Mouse (Mus musculus): Measurements from ENCODE around the gene Acot2. TPM values are rescaled to one million over a fixed set of nuclear protein-coding genes. Genes with fewer than 3 reads are reported as not detected.
"Not testable (repeated sequence)": the region's sequence is repeated elsewhere in the genome, so short reads cannot be mapped to it uniquely, and the experiment has no call there.

Gene Acot2
- polyA plus RNA-seq, 1 experiment from 2014 or later, result 21.1 TPM

- H3K4me2 ChIP-seq (replicated peaks), result no peak overlapping the region
- H3K4me1 ChIP-seq, result no peaks in the 10 kb centered on the region
- no peak overlapping the region for H3K4me3 ChIP-seq
- ATAC-seq (ENCODE audit: low FRiP score, low read depth), result no peak
- H3K27ac ChIP-seq, result no peak overlapping the region
- no peaks in the 10 kb centered on the region for H3K27me3 ChIP-seq
- WGBS, result 71% methylated on average over 9 of the region's 9 CpGs
- no peaks in the 10 kb centered on the region for H3K9me3 ChIP-seq
- no peak overlapping the region for H3K9ac ChIP-seq
- 0 out of 2 replicates have a peak, but pooled peaks cover 6% of the 10 kb centered on the region for H3K36me3 ChIP-seq
These were observed 35.5 kb downstream of the Acot2 start for GRCm38 (mm10) chr12:84023052-84023745.

- no peaks in the 10 kb centered on the region for H3K9me3 ChIP-seq
- H3K4me3 ChIP-seq, result no peak overlapping the region
- 81% methylated on average over 7 of the region's 7 CpGs for WGBS
- no peak for ATAC-seq (ENCODE audit: low FRiP score, low read depth)
- H3K27me3 ChIP-seq, result no peaks in the 10 kb centered on the region
- H3K4me2 ChIP-seq (replicated peaks), result no peak overlapping the region
- no peak overlapping the region for H3K9ac ChIP-seq
- no peaks in the 10 kb centered on the region for H3K36me3 ChIP-seq
- H3K27ac ChIP-seq, result no peak overlapping the region
- no peaks in the 10 kb centered on the region for H3K4me1 ChIP-seq
These were observed 38.2 kb downstream of the Acot2 start for GRCm38 (mm10) chr12:84025888-84026287.

GRCm38 (mm10) chr12:84028328-84028727, 40.7 kb downstream of the Acot2 start:
- H3K27ac ChIP-seq; H3K4me2 ChIP-seq (replicated peaks); H3K4me3 ChIP-seq; H3K9ac ChIP-seq; H3K36me3 ChIP-seq; H3K27me3 ChIP-seq; H3K9me3 ChIP-seq; H3K4me1 ChIP-seq; ATAC-seq (ENCODE audit: low FRiP score, low read depth): not testable (repeated sequence)
- WGBS, result 69% methylated on average over 3 of the region's 3 CpGs

DNA sequence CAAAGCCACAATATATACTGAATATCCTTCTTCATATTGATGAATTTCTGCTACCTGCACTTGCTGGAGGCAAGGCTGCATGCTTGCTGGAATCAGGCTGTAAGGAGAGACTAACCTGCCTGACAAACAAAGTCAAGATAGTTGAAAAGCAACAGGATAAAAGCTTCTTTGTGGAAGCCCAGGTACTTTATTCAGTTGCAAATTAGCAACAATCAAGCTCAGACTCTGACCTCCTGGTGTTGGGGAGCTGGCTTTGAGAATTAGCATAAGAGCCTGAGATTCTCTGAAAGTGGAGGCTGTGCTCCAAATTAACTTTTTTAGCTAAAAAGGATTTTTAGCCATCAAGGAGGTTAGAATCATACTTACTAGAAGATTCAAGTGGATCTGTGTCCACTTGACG, 41.4 kb downstream of the Acot2 start:
- not testable (repeated sequence) for H3K4me2 ChIP-seq (replicated peaks); H3K27me3 ChIP-seq; ATAC-seq (ENCODE audit: low FRiP score, low read depth); H3K27ac ChIP-seq; H3K9ac ChIP-seq; H3K4me1 ChIP-seq; H3K36me3 ChIP-seq; H3K9me3 ChIP-seq; H3K4me3 ChIP-seq
- WGBS, result 93% methylated on average over 1 of the region's 1 CpGs

DNA sequence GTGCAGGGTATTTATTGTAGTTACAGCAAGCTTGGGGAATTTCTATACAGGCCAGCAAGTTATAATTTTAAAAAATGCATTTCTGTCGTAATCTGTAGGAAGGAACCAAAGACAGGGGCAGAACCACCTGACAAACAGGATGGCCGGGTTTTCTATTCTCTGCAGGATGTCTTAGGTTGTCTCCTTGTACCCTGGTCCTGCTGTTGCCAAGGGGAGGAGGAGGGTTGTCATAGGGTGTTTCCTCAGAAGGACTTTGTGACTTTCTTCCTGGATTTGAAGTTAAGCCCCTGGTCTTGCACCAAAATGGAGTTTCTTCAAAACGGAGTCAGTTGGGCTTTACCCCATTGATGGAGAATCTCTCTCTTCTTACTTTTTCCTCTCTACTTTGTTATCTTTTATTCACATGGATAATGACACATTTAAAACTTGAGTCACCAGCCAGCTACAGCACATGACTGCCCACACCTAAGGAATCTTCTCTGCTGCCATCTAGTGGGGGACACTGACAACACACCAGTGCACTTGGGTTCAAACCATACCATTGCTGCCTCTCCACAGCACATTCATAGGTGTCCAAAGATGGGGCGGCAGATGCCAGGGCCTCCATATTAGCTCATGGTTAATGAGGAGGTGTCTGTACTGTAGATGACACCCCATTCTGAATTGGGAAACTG, 43.1 kb downstream of the Acot2 start:
- 73% methylated on average over 4 of the region's 4 CpGs for WGBS
- no peaks in the 10 kb centered on the region for H3K36me3 ChIP-seq
- no peak overlapping the region for H3K9ac ChIP-seq
- H3K27ac ChIP-seq, result no peak overlapping the region
- H3K4me1 ChIP-seq, result no peaks in the 10 kb centered on the region
- H3K9me3 ChIP-seq, result no peaks in the 10 kb centered on the region
- H3K27me3 ChIP-seq, result no peaks in the 10 kb centered on the region
- H3K4me2 ChIP-seq (replicated peaks), result no peak overlapping the region
- 0 out of 2 replicates have a peak, but pooled peaks have one; percentile 40 for ATAC-seq (ENCODE audit: low FRiP score, low read depth)
- H3K4me3 ChIP-seq, result no peak overlapping the region

DNA sequence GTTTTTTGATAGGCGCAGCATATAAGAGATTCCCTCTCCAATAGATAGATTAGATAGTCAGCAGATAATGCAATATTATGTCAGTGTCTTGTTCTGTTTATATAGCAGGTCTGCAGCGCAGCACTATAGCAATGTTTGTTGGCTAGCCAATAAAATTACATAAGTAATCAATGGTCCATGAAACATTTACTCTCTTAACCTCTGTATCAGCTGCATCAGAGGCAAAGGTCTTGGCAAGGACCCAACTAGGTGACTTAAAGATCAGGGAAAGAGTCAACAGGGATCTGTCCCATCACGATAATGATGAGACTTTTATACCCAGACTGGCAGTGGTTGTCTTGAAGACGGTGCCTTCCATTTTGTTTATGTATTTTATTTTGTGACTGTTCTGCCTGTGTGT, 45.2 kb downstream of the Acot2 start:
- Histone ChIP-seq H3K9ac (no peak overlapping the region), H3K27ac (no peak overlapping the region), H3K27me3 (0 out of 2 replicates have a peak, but pooled peaks cover 5% of the 10 kb centered on the region), H3K4me1 (no peaks in the 10 kb centered on the region), H3K4me2 (replicated peaks) (no peak overlapping the region), H3K9me3 (no peaks in the 10 kb centered on the region), H3K36me3 (no peaks in the 10 kb centered on the region), H3K4me3 (no peak overlapping the region)
- 91% methylated on average over 4 of the region's 4 CpGs for WGBS
- ATAC-seq (ENCODE audit: low FRiP score, low read depth), result no peak

DNA sequence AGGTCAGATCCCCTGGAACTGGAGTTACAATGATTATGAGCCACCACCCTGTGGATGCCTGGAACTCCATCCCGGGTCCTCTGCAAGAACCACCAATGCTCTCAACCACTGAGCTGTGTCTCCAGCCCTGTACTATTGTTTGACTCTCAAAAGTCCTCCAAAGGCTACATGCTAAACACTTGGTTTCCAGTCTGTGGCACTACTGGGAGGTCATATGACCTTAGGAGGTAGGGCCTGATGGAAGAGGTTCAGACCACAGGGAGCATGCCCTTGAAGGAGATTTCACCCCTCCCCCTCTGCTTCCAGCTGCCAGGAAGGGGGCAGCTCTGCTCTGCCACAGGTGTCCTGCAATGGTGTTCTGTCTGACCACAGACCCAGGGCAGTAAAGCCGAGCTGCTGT, 45.6 kb downstream of the Acot2 start:
- not testable (repeated sequence) for H3K9me3 ChIP-seq; H3K36me3 ChIP-seq; H3K27ac ChIP-seq; H3K9ac ChIP-seq; H3K27me3 ChIP-seq; H3K4me3 ChIP-seq; ATAC-seq (ENCODE audit: low FRiP score, low read depth); H3K4me2 ChIP-seq (replicated peaks); H3K4me1 ChIP-seq
- WGBS, result 68% methylated on average over 2 of the region's 2 CpGs

DNA sequence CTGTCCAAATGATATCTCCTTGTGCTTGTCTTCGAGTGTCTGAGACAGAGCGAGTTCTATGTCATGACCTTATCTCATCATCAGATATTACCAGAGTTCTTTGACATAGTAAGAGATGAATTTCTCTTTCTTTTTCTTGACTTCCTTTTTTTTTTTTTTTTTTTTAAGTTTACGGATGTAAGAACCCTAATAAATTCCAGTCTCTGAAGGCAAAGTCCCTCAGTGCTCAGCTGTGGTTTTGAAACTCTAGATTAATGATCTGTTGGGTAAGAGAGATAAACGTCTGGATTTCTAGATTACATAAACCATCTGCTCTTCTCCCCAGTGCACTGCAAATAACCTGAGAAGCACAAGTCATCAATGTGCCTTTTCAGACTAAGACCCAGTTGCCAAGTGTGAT, 46.4 kb downstream of the Acot2 start:
- Histone ChIP-seq H3K9ac (no peak overlapping the region), H3K4me1 (no peaks in the 10 kb centered on the region), H3K4me2 (replicated peaks) (no peak overlapping the region), H3K27me3 (0 out of 2 replicates have a peak, but pooled peaks cover 5% of the 10 kb centered on the region), H3K4me3 (no peak overlapping the region), H3K27ac (no peak overlapping the region), H3K9me3 (no peaks in the 10 kb centered on the region), H3K36me3 (no peaks in the 10 kb centered on the region)
- ATAC-seq (ENCODE audit: low FRiP score, low read depth), result no peak
- 50% methylated on average over 4 of the region's 4 CpGs for WGBS

DNA sequence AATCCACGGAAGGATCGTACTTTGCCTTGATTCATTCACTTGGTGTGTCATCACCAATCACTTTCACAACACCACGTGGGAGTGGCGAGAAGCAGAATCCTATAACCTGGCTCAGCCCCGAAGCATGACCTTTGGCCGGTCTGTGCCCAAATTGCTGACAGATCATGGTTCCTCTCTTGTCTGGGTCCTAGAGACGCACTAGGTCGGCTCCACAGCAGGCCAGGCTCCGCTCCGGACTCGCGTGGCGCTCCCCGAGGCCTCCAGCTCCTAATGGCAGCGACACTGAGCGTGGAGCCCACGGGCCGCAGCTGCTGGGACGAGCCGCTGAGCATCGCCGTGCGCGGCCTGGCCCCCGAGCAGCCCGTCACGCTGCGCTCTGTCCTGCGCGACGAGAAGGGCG, 50.6 kb downstream of the Acot2 start, which contains the start of gene Acot4:
Acot4 (plus strand) TSS at position 139 of the 400 bp plus-strand sequence.
- peak within 1 kb of the TSS; percentile 49 for H3K4me3 ChIP-seq
- peak within 1 kb of the TSS; percentile 69 for H3K9ac ChIP-seq
- not testable (repeated sequence) for H3K36me3 ChIP-seq; H3K27me3 ChIP-seq; H3K9me3 ChIP-seq; H3K27ac ChIP-seq; H3K4me1 ChIP-seq; ATAC-seq (ENCODE audit: low FRiP score, low read depth)
- 5% methylated on average over 28 of the region's 32 CpGs for WGBS
- H3K4me2 ChIP-seq (replicated peaks), result peak within 1 kb of the TSS; percentile 72

- not testable (repeated sequence) for H3K27me3 ChIP-seq, H3K27ac ChIP-seq, H3K9me3 ChIP-seq, H3K36me3 ChIP-seq, H3K4me1 ChIP-seq
- ATAC-seq (ENCODE audit: low FRiP score, low read depth), result 0 out of 2 replicates have a peak, but pooled peaks have one; percentile 28
- peak within 1 kb of the TSS; percentile 72 for H3K4me2 ChIP-seq (replicated peaks)
- peak within 1 kb of the TSS; percentile 69 for H3K9ac ChIP-seq
- H3K4me3 ChIP-seq, result peak within 1 kb of the TSS; percentile 49
- WGBS, result 2% methylated on average over 39 of the region's 39 CpGs
These were observed 51.0 kb downstream of the Acot2 start, which contains the start of gene Gm49366 for GRCm38 (mm10) chr12:84038691-84039111. Gm49366 (plus strand) TSS chr12:84038935.

DNA sequence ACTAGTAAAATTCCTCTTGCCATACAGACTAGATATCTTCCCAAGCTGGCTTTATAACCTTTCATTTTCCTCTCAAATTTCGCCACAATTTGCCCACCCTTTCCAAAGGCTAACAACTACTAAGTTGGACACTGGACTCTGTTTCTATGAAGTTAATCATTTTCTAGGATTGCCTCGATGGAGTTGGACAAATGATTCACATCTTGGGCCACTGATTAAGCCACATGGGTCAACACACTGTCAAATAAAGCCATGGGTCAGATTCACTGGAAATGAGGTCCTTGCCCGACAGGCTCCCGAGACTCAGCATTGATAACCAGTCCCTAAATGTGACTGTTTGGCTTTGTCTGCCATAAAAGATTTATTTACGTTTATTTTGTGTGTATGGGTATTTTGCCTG, 54.6 kb downstream of the Acot2 start:
- peaks cover 8% of the 10 kb centered on the region; the same call in 1 of the 2 replicates for H3K9me3 ChIP-seq
- ATAC-seq (ENCODE audit: low FRiP score, low read depth), result no peak
- H3K4me3 ChIP-seq, result no peak overlapping the region
- H3K36me3 ChIP-seq, result no peaks in the 10 kb centered on the region
- H3K4me1 ChIP-seq, result no peaks in the 10 kb centered on the region
- no peak overlapping the region for H3K27ac ChIP-seq
- no peak overlapping the region for H3K4me2 ChIP-seq (replicated peaks)
- no peak overlapping the region for H3K9ac ChIP-seq
- 0 out of 2 replicates have a peak, but pooled peaks cover 5% of the 10 kb centered on the region for H3K27me3 ChIP-seq
- WGBS, result 89% methylated on average over 5 of the region's 5 CpGs

Data from limb, embryonic 13.5 days (tissue).